Mouse (Mus musculus): ENCODE data around the gene Wdr83os. TPM values are rescaled to one million over a fixed set of nuclear protein-coding genes. Genes with fewer than 3 reads are reported as not detected.

Gene Wdr83os
- total and polyA plus RNA-seq, 3 experiments, result 26.2 to 143 TPM; not detected in 1

DNA sequence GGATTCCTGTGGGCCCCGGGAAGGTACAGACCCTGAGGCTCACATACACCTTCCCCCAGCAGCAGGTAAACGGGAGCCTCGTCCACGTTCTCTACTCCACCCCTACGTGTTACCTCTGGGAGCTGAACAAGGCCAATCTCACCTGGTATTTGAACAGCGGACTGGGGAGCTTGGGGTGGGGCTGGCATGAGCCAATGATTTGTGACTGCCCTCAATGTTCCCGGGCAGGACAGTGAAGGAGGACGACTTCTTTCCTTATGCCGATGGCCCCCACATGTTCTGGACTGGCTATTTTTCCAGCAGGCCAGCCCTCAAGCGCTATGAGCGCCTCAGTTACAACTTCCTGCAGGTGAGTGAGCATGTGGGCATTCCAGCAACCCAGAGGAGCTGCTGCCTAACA is 10.3 kb downstream of the Wdr83os start (continued):
- TF ChIP-seq MEF2A (IDR thresholded peaks at IDR 0.05; ENCODE audit: extremely low read depth, insufficient replicate concordance, low read depth, low read length, poor library complexity, severe bottlenecking), result no peak

DNA sequence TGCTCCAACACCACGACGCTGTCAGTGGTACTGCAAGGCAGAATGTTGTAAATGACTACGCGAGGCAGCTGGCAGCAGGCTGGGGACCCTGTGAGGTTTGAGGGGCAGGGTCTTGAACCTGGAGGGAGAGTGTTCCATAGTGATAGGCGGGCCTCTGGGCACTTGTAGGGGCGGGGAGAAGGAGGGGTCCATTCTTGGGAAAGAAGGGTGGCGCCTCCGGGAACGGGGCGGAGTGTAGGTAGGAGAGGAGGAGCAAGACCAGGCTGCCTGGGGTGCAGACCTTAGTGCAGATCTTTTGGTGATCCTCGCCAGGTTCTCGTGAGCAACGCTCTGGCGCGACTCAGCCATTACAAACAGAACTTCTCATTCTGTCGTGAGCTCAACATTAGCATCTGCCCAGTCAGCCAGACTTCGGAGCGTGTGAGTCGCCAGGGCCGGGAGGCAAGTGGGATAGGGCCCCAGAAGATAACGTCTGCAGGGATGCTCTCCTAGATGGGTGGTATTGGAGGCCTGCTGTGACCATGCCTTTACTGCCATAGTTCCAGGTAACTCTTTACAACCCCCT is 11.1 kb downstream of the Wdr83os start:
- no peaks in the 10 kb centered on the region; a peak in 1 of 4 replicates for H3K36me3 ChIP-seq (ENCODE audit: control insufficient read depth in 1 of 2, insufficient read depth in 2 of 2, low read length in 2 of 2)
- no peak for DNase-seq (ENCODE audit: low read depth, low spot score)
- no peak overlapping the region for H3K9ac ChIP-seq (ENCODE audit: control insufficient read depth, low read depth, low read length, poor library complexity, severe bottlenecking)
- TF ChIP-seq HCFC1 (IDR thresholded peaks at IDR 0.05; ENCODE audit: low read depth, low read length) (no peak), SIN3A (IDR thresholded peaks at IDR 0.05; ENCODE audit: low read length) (no peak), RCOR1 (IDR thresholded peaks at IDR 0.05; ENCODE audit: low read depth, low read length) (no peak), NELFE (IDR thresholded peaks at IDR 0.05; ENCODE audit: low read depth, low read length) (no peak), E2F4 (IDR thresholded peaks at IDR 0.05; ENCODE audit: borderline replicate concordance, low read depth, low read length) (no peak), POLR2AphosphoS2 (IDR thresholded peaks at IDR 0.05; ENCODE audit: low read length) (no peak), JUND (IDR thresholded peaks at IDR 0.05; ENCODE audit: low read depth, low read length) (no peak), RAD21 (IDR thresholded peaks at IDR 0.05; ENCODE audit: low read depth, low read length) (no peak), GABPA (IDR thresholded peaks at IDR 0.05; ENCODE audit: low read depth, low read length) (no peak), CHD2 (IDR thresholded peaks at IDR 0.05; ENCODE audit: low read length) (no peak), USF1 (IDR thresholded peaks at IDR 0.05; ENCODE audit: low read depth, low read length) (no peak), POLR2AphosphoS5 (IDR thresholded peaks at IDR 0.05; ENCODE audit: borderline replicate concordance, low read depth, low read length) (no peak), MYB (IDR thresholded peaks at IDR 0.05; ENCODE audit: low read depth, low read length) (no peak), MEF2A (IDR thresholded peaks at IDR 0.05; ENCODE audit: extremely low read depth, insufficient replicate concordance, low read depth, low read length, poor library complexity, severe bottlenecking) (no peak), ETS1 (IDR thresholded peaks at IDR 0.05; ENCODE audit: low read depth, low read length) (no peak), MXI1 (IDR thresholded peaks at IDR 0.05; ENCODE audit: low read depth, low read length) (no peak), UBTF (IDR thresholded peaks at IDR 0.05; ENCODE audit: borderline replicate concordance, insufficient read depth, low read depth, low read length) (no peak), USF2 (IDR thresholded peaks at IDR 0.05; ENCODE audit: borderline replicate concordance in 1 of 2, insufficient read depth in 1 of 2, low read depth in 1 of 2, low read length in 2 of 2) (no peak)
- no peaks in the 10 kb centered on the region for H3K9me3 ChIP-seq (replicated peaks; ENCODE audit: insufficient read depth, low read length)
- H3K4me1 ChIP-seq (ENCODE audit: control insufficient read depth in 1 of 2, insufficient read depth in 2 of 2, low read length in 2 of 2), result no peaks in the 10 kb centered on the region
- H3K27ac ChIP-seq (ENCODE audit: control insufficient read depth, low read depth, low read length), result no peak overlapping the region
- no peak overlapping the region for H3K4me3 ChIP-seq (ENCODE audit: control insufficient read depth in 1 of 2, insufficient read depth in 1 of 2, low read depth in 2 of 2, low read length in 2 of 2)
- no peaks in the 10 kb centered on the region for H3K27me3 ChIP-seq (ENCODE audit: control insufficient read depth in 1 of 2, insufficient read depth in 2 of 2, low read length in 2 of 2)
- no peaks in the 10 kb centered on the region for H3K79me2 ChIP-seq (ENCODE audit: control insufficient read depth, insufficient read depth, low read length, poor library complexity)

Measured in MEL (cell line).